Mouse (Mus musculus) spleen, postnatal 10 days (tissue): ENCODE measurements around the gene P2rx3.
A peak's percentile ranks its signal among the peaks of the same experiment; 100 is the strongest.

Source experiments
- DNase-seq, 2 experiments: peaks; one replicate each; pipeline ENCODE4 v3.0.0; 2021 to 2022; ENCODE audit warnings: low spot score in 2 of 2

P2rx3 gene

GRCm38 (mm10) chr2:85037047-85038026 is at the start of gene P2rx3, which contains the start of gene Ssrp1:
TSS of gene P2rx3 (minus strand) at chr2:85037462.
TSS of gene Ssrp1 (plus strand) at chr2:85037234.
- peak; percentile 87 to 93 for DNase-seq

GRCm38 (mm10) chr2:85073751-85074150 is 36.5 kb upstream of the P2rx3 start:
- DNase-seq = no peak

GRCm38 (mm10) chr2:85071921-85072320 is 34.7 kb upstream of the P2rx3 start:
- no peak for DNase-seq

- DNase-seq = no peak
Measured at GRCm38 (mm10) chr2:85070086-85070485, 32.8 kb upstream of the P2rx3 start.

GRCm38 (mm10) chr2:85068626-85069025 is 31.4 kb upstream of the P2rx3 start:
- no peak for DNase-seq

GRCm38 (mm10) chr2:85067903-85068625 is 30.8 kb upstream of the P2rx3 start:
- no peak for DNase-seq

GRCm38 (mm10) chr2:85066937-85067336 is 29.7 kb upstream of the P2rx3 start:
- no peak for DNase-seq

- no peak for DNase-seq
Measured at GRCm38 (mm10) chr2:85065141-85065875, 28.0 kb upstream of the P2rx3 start.

- DNase-seq = no peak
Measured at GRCm38 (mm10) chr2:85061107-85061541, 23.9 kb upstream of the P2rx3 start.

- no peak for DNase-seq
Measured at GRCm38 (mm10) chr2:85060591-85061060, 23.4 kb upstream of the P2rx3 start.

GRCm38 (mm10) chr2:85059677-85060076 is 22.4 kb upstream of the P2rx3 start:
- no peak for DNase-seq

GRCm38 (mm10) chr2:85056711-85057110 is 19.4 kb upstream of the P2rx3 start:
- no peak for DNase-seq

GRCm38 (mm10) chr2:85053192-85053816 is 16.0 kb upstream of the P2rx3 start:
- no peak for DNase-seq

- peak in 1 of 2 experiments; percentile 38 for DNase-seq
Measured at GRCm38 (mm10) chr2:85050746-85051145, 13.5 kb upstream of the P2rx3 start.

- no peak for DNase-seq
Measured at GRCm38 (mm10) chr2:85050001-85050634, 12.9 kb upstream of the P2rx3 start.

- DNase-seq = no peak
Measured at GRCm38 (mm10) chr2:85049277-85049676, 12.0 kb upstream of the P2rx3 start.

GRCm38 (mm10) chr2:85048168-85048751 is 11.0 kb upstream of the P2rx3 start:
- peak; percentile 43 to 60 for DNase-seq

- peak; percentile 92 to 95 for DNase-seq
Measured at GRCm38 (mm10) chr2:85047596-85048167, 10.4 kb upstream of the P2rx3 start, which contains the start of gene Tnks1bp1. TSS of gene Tnks1bp1 (plus strand) at chr2:85048022.

GRCm38 (mm10) chr2:85047081-85047480 is 9.8 kb upstream of the P2rx3 start:
- no peak for DNase-seq

- no peak for DNase-seq
Measured at GRCm38 (mm10) chr2:85046222-85046621, 9.0 kb upstream of the P2rx3 start.
